Mouse (Mus musculus): ENCODE measurements around the gene Cdc20b. TPM values are rescaled to one million over a fixed set of nuclear protein-coding genes. Genes with fewer than 3 reads are reported as not detected.

Gene Cdc20b
- not detected in 2 replicates for polyA plus RNA-seq (2012; rRNA removed)

GRCm38 (mm10) chr13:113034950-113035421 lies at the start of gene Cdc20b:
Cdc20b (plus strand) TSS chr13:113035111.
- Histone ChIP-seq H3K36me3 (ENCODE audit: control insufficient read depth, insufficient read depth, low read length) (no peaks in the 10 kb centered on the region), H3K4me3 (ENCODE audit: low read depth, low read length) (peak within 1 kb of the TSS; percentile 65), H3K4me1 (ENCODE audit: control insufficient read depth, insufficient read depth, insufficient read length, low read length) (peaks cover 7% of the 10 kb centered on the region), H3K27ac (ENCODE audit: insufficient read depth, low read depth, low read length) (no peak within 1 kb of the TSS), H3K27me3 (ENCODE audit: control insufficient read depth, insufficient read depth, low read length) (peaks cover 34% of the 10 kb centered on the region)
- WGBS: under 1% methylated on average over 46 of the region's 46 CpGs
- no peak for TF ChIP-seq CTCF (IDR thresholded peaks at IDR 0.05; ENCODE audit: extremely low read depth, insufficient read length, insufficient replicate concordance, low read depth, low read length)
- no peak for TF ChIP-seq POLR2A (IDR thresholded peaks at IDR 0.05; ENCODE audit: low read depth, low read length)

- WGBS: 28% methylated on average over 18 of the region's 18 CpGs
- no peak overlapping the region for H3K4me3 ChIP-seq (ENCODE audit: low read depth, low read length)
- H3K4me1 ChIP-seq (ENCODE audit: control insufficient read depth, insufficient read depth, insufficient read length, low read length): peaks cover 13% of the 10 kb centered on the region
- no peaks in the 10 kb centered on the region for H3K36me3 ChIP-seq (ENCODE audit: control insufficient read depth, insufficient read depth, low read length)
- no peak for TF ChIP-seq CTCF (IDR thresholded peaks at IDR 0.05; ENCODE audit: extremely low read depth, insufficient read length, insufficient replicate concordance, low read depth, low read length)
- no peak for TF ChIP-seq POLR2A (IDR thresholded peaks at IDR 0.05; ENCODE audit: low read depth, low read length)
- H3K27ac ChIP-seq (ENCODE audit: insufficient read depth, low read depth, low read length): no peak overlapping the region
- peaks cover 50% of the 10 kb centered on the region for H3K27me3 ChIP-seq (ENCODE audit: control insufficient read depth, insufficient read depth, low read length)
Observed at GRCm38 (mm10) chr13:112985605-112986450, 49.1 kb upstream of the Cdc20b start.

- TF ChIP-seq CTCF (IDR thresholded peaks at IDR 0.05; ENCODE audit: extremely low read depth, insufficient read length, insufficient replicate concordance, low read depth, low read length): no peak
- TF ChIP-seq POLR2A (IDR thresholded peaks at IDR 0.05; ENCODE audit: low read depth, low read length): no peak
- WGBS: 2% methylated on average over 17 of the region's 17 CpGs
- Histone ChIP-seq H3K4me1 (ENCODE audit: control insufficient read depth, insufficient read depth, insufficient read length, low read length) (peaks cover 13% of the 10 kb centered on the region), H3K27me3 (ENCODE audit: control insufficient read depth, insufficient read depth, low read length) (peaks cover 56% of the 10 kb centered on the region), H3K27ac (ENCODE audit: insufficient read depth, low read depth, low read length) (no peak overlapping the region), H3K36me3 (ENCODE audit: control insufficient read depth, insufficient read depth, low read length) (no peaks in the 10 kb centered on the region), H3K4me3 (ENCODE audit: low read depth, low read length) (no peak overlapping the region)
Observed at GRCm38 (mm10) chr13:112986451-112986950, 48.4 kb upstream of the Cdc20b start.

- Histone ChIP-seq H3K4me3 (ENCODE audit: low read depth, low read length) (peak within 1 kb of the TSS; percentile 64), H3K4me1 (ENCODE audit: control insufficient read depth, insufficient read depth, insufficient read length, low read length) (peaks cover 13% of the 10 kb centered on the region), H3K27me3 (ENCODE audit: control insufficient read depth, insufficient read depth, low read length) (peaks cover 57% of the 10 kb centered on the region), H3K27ac (ENCODE audit: insufficient read depth, low read depth, low read length) (no peak within 1 kb of the TSS), H3K36me3 (ENCODE audit: control insufficient read depth, insufficient read depth, low read length) (no peaks in the 10 kb centered on the region)
- peak; percentile 80 for TF ChIP-seq POLR2A (IDR thresholded peaks at IDR 0.05; ENCODE audit: low read depth, low read length)
- TF ChIP-seq CTCF (IDR thresholded peaks at IDR 0.05; ENCODE audit: extremely low read depth, insufficient read length, insufficient replicate concordance, low read depth, low read length): no peak
- 1% methylated on average over 47 of the region's 47 CpGs for WGBS
Observed at GRCm38 (mm10) chr13:112987532-112987943, 47.4 kb upstream of the Cdc20b start, which contains the start of gene Ccno. Ccno (plus strand) TSS chr13:112987802.

- Histone ChIP-seq H3K36me3 (ENCODE audit: control insufficient read depth, insufficient read depth, low read length) (no peaks in the 10 kb centered on the region), H3K4me3 (ENCODE audit: low read depth, low read length) (peak overlapping the region; percentile 64), H3K27ac (ENCODE audit: insufficient read depth, low read depth, low read length) (no peak overlapping the region), H3K27me3 (ENCODE audit: control insufficient read depth, insufficient read depth, low read length) (peaks cover 57% of the 10 kb centered on the region), H3K4me1 (ENCODE audit: control insufficient read depth, insufficient read depth, insufficient read length, low read length) (peaks cover 13% of the 10 kb centered on the region)
- TF ChIP-seq CTCF (IDR thresholded peaks at IDR 0.05; ENCODE audit: extremely low read depth, insufficient read length, insufficient replicate concordance, low read depth, low read length) (no peak), POLR2A (IDR thresholded peaks at IDR 0.05; ENCODE audit: low read depth, low read length) (no peak)
- under 1% methylated on average over 39 of the region's 39 CpGs for WGBS
Observed at GRCm38 (mm10) chr13:112987991-112988390, 46.9 kb upstream of the Cdc20b start.

- peak overlapping the region; percentile 16 for H3K4me3 ChIP-seq (ENCODE audit: low read depth, low read length)
- TF ChIP-seq CTCF (IDR thresholded peaks at IDR 0.05; ENCODE audit: extremely low read depth, insufficient read length, insufficient replicate concordance, low read depth, low read length) (no peak), POLR2A (IDR thresholded peaks at IDR 0.05; ENCODE audit: low read depth, low read length) (no peak)
- no peak overlapping the region for H3K27ac ChIP-seq (ENCODE audit: insufficient read depth, low read depth, low read length)
- 3% methylated on average over 19 of the region's 19 CpGs for WGBS
- no peaks in the 10 kb centered on the region for H3K36me3 ChIP-seq (ENCODE audit: control insufficient read depth, insufficient read depth, low read length)
- peaks cover 18% of the 10 kb centered on the region for H3K4me1 ChIP-seq (ENCODE audit: control insufficient read depth, insufficient read depth, insufficient read length, low read length)
- H3K27me3 ChIP-seq (ENCODE audit: control insufficient read depth, insufficient read depth, low read length): peaks cover 66% of the 10 kb centered on the region
Observed at GRCm38 (mm10) chr13:112988866-112989265, 46.0 kb upstream of the Cdc20b start.

- no peak for TF ChIP-seq CTCF (IDR thresholded peaks at IDR 0.05; ENCODE audit: extremely low read depth, insufficient read length, insufficient replicate concordance, low read depth, low read length)
- Histone ChIP-seq H3K4me3 (ENCODE audit: low read depth, low read length) (no peak overlapping the region), H3K36me3 (ENCODE audit: control insufficient read depth, insufficient read depth, low read length) (no peaks in the 10 kb centered on the region), H3K27me3 (ENCODE audit: control insufficient read depth, insufficient read depth, low read length) (peaks cover 64% of the 10 kb centered on the region), H3K27ac (ENCODE audit: insufficient read depth, low read depth, low read length) (no peak overlapping the region), H3K4me1 (ENCODE audit: control insufficient read depth, insufficient read depth, insufficient read length, low read length) (peaks cover 22% of the 10 kb centered on the region)
- under 1% methylated on average over 23 of the region's 23 CpGs for WGBS
Observed at GRCm38 (mm10) chr13:112989541-112989940, 45.4 kb upstream of the Cdc20b start.
